ENCODE assay signal across 27 mouse cellular contexts in the genomic region with DNA sequence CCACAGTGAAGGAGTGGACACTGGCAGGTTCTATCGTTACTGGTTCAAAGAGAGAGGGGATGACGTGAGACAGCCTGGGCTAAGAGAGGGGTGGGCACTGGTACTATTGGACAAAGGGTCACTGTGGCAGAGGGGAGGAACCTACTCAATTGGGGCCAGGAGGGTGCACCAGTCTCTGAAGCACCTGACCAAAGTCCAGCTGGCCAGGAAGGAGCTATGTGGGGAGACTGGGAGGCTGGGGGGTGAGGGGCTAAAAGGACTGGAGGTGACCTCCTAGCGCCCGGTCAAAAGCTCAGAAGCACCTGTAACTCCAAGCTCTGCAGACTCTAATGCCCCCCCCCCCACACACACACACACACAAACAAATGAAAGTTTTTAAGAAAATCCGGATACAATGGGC.
DNase-seq lines count a peak whose midpoint lies in the region; ATAC-seq and TF ChIP-seq lines count a peak whose summit lies in the region.
"Had no signal": no experiment of that assay in that cellular context is flagged by ENCODE, and none has a peak within 500 bp of the region (broad histone marks: within the 10 kb centered on the region; RNA-seq: fewer than 3 reads in every experiment).

No protein-coding gene starts in this region.

- peak; percentile 44 for DNase-seq in kidney, adult 11 months
- DNase-seq in kidney, postnatal 14 days: no peak
- peak; percentile 37 to 67 for DNase-seq in kidney, postnatal 25 days
- no peak for DNase-seq in testis, postnatal 14 days (ENCODE audit: low spot score)
- DNase-seq: adrenal gland, postnatal 10 days; adrenal gland, postnatal 36 days; B cell, adult 2 months; cerebellum, adult 18-20 months; cerebellum, adult 9-11 months; cerebellum, postnatal 25 days; forebrain, postnatal 0 days; gastrocnemius, adult 2 months; gastrocnemius, postnatal 14 days; heart, adult 11 months; heart, postnatal 14 days; heart, postnatal 4 days had no signal

- TF ChIP-seq POLR2A in testis, adult 2 months (IDR thresholded peaks at IDR 0.05; ENCODE audit: control insufficient read depth, low read depth, low read length): no peak

- H3K27me3 ChIP-seq in kidney, embryonic 16.5 days (ENCODE audit: insufficient read depth, low read length): no peaks in the 10 kb centered on the region
- H3K27me3 ChIP-seq in testis, adult 2 months (ENCODE audit: control insufficient read depth, insufficient read depth, low read length): no peaks in the 10 kb centered on the region
- H3K27me3 ChIP-seq: CH12.LX; embryonic facial prominence, embryonic 12.5 days; embryonic facial prominence, embryonic 15.5 days; heart, embryonic 13.5 days; Patski had no signal

- no peak overlapping the region for H3K27ac ChIP-seq in kidney, embryonic 16.5 days (ENCODE audit: low read length)
- H3K27ac ChIP-seq in testis, adult 2 months (ENCODE audit: control insufficient read depth, insufficient read depth, low read depth, low read length): no peak overlapping the region
- H3K27ac ChIP-seq: embryonic facial prominence, embryonic 12.5 days; embryonic facial prominence, embryonic 15.5 days; gastrocnemius, adult 2 months; heart, embryonic 13.5 days; hindbrain, embryonic 14.5 days; hindbrain, postnatal 0 days had no signal

- no peaks in the 10 kb centered on the region for H3K36me3 ChIP-seq in kidney, embryonic 16.5 days (ENCODE audit: insufficient read depth, low read length)
- no peaks in the 10 kb centered on the region for H3K36me3 ChIP-seq in testis, adult 2 months (ENCODE audit: control insufficient read depth, insufficient read depth, low read length)
- H3K36me3 ChIP-seq: embryonic facial prominence, embryonic 12.5 days; embryonic facial prominence, embryonic 15.5 days; heart, embryonic 13.5 days had no signal

- H3K9me3 ChIP-seq in kidney, embryonic 16.5 days (ENCODE audit: low read length): no peaks in the 10 kb centered on the region
- H3K9me3 ChIP-seq: embryonic facial prominence, embryonic 12.5 days; embryonic facial prominence, embryonic 15.5 days; G1E; heart, embryonic 13.5 days had no signal

- H3K4me2 ChIP-seq in kidney, embryonic 16.5 days (replicated peaks; ENCODE audit: low read depth, low read length): no peak overlapping the region
- H3K4me2 ChIP-seq: embryonic facial prominence, embryonic 12.5 days; embryonic facial prominence, embryonic 15.5 days; heart, embryonic 13.5 days; hindbrain, embryonic 14.5 days had no signal

- no peak for ATAC-seq in kidney, embryonic 16.5 days (ENCODE audit: low FRiP score, low TSS enrichment)
- ATAC-seq: forebrain, embryonic 14.5 days; forebrain, postnatal 0 days; hindbrain, postnatal 0 days; Patski had no signal

- no peak overlapping the region for H3K4me3 ChIP-seq in kidney, embryonic 16.5 days (ENCODE audit: low read length)
- peak overlapping the region; percentile 62 for H3K4me3 ChIP-seq in testis, adult 2 months (ENCODE audit: control insufficient read depth, low read depth, low read length)
- H3K4me3 ChIP-seq: embryonic facial prominence, embryonic 12.5 days; embryonic facial prominence, embryonic 15.5 days; gastrocnemius, adult 2 months; heart, embryonic 13.5 days had no signal

- TF ChIP-seq CTCF in testis, adult 2 months (IDR thresholded peaks at IDR 0.05; ENCODE audit: control insufficient read depth, insufficient read depth, insufficient replicate concordance, low read depth, low read length): no peak

- 89% methylated on average over 5 of the region's 5 CpGs for WGBS in kidney, embryonic 16.5 days

- H3K9ac ChIP-seq in kidney, embryonic 16.5 days (replicated peaks; ENCODE audit: low read length): no peak overlapping the region
- H3K9ac ChIP-seq: embryonic facial prominence, embryonic 12.5 days; embryonic facial prominence, embryonic 15.5 days; forebrain, postnatal 0 days; heart, embryonic 13.5 days; hindbrain, embryonic 14.5 days had no signal

- peaks cover 18% of the 10 kb centered on the region; the same call in 1 of the 2 replicates for H3K4me1 ChIP-seq in kidney, embryonic 16.5 days (ENCODE audit: insufficient read depth, low read length)
- H3K4me1 ChIP-seq in testis, adult 2 months (ENCODE audit: control insufficient read depth, insufficient read depth, low read length): no peaks in the 10 kb centered on the region

Comparison
In these comparisons a context has a peak if more than half of its experiments do, and no peak if none do; other contexts are left out.
1. DNase-seq: peak in kidney, adult 11 months (single experiment) and kidney, postnatal 25 days (2 of 2); none in kidney, postnatal 14 days (single experiment) and testis, postnatal 14 days (single experiment).